Comparison of ENCODE assay signal across 15 mouse cellular contexts in the genomic region with DNA sequence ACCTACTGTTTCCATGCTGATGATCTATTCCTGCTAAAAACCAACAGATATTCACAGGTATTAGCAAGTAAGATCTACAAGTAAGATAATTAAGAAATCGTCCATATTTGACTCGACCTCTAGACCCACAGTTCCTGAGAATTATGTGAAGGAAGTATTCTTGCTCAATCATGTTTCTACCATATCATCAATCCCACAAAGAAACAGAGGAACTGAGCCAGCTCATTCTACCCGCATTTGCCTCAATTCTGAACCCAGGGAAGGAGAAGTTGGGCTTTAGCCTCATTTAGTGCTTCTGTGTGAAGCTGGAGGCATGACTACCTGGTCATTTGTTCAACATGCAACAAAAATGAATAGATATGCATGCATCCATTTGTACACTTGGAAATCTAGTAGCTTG.
DNase-seq lines count a peak whose midpoint lies in the region; ATAC-seq lines count a peak whose summit lies in the region.
"Had no signal": no experiment of that assay in that cellular context is flagged by ENCODE, and none has a peak within 500 bp of the region (broad histone marks: within the 10 kb centered on the region; RNA-seq: fewer than 3 reads in every experiment).

No protein-coding gene starts in this region.

- ATAC-seq in granulocyte monocyte progenitor cell, adult 5-6 weeks (replicated peaks; ENCODE audit: poor library complexity, severe bottlenecking): peak; percentile 88
- ATAC-seq in megakaryocyte progenitor cell, adult 5-6 weeks (replicated peaks; ENCODE audit: poor library complexity): peak; percentile 83
- ATAC-seq: forebrain, embryonic 13.5 days; forebrain, postnatal 0 days had no signal

- peak; percentile 7 for DNase-seq in heart, adult 8-10 months (ENCODE audit: low spot score)
- no peak for DNase-seq in heart, postnatal 25 days (ENCODE audit: low spot score)
- peak; percentile 11 for DNase-seq in lung, postnatal 25 days (ENCODE audit: low spot score)
- DNase-seq in lung, postnatal 14 days: no peak
- DNase-seq in urinary bladder, postnatal 10 days (ENCODE audit: low spot score): no peak
- DNase-seq: adrenal gland, postnatal 10 days; cerebellum, adult 11 months; cerebellum, adult 8-10 months; cerebellum, postnatal 25 days; forebrain, postnatal 0 days; gastrocnemius, postnatal 14 days; heart, postnatal 10 days had no signal

- intact Hi-C loops in heart, postnatal 25 days (cut with DNase I): no loop called here

Comparison
In these comparisons a context has a peak if more than half of its experiments do, and no peak if none do; other contexts are left out.
1. DNase-seq: peak in heart, adult 8-10 months (single experiment) and lung, postnatal 25 days (single experiment); none in heart, postnatal 25 days (single experiment), lung, postnatal 14 days (single experiment) and urinary bladder, postnatal 10 days (single experiment).